Mouse (Mus musculus) intestine, postnatal 0 days (tissue): ENCODE measurements around the gene Pitpnm2. TPM values are rescaled to one million over a fixed set of nuclear protein-coding genes. Genes with fewer than 3 reads are reported as not detected.

Source experiments
- ATAC-seq: fragments of 200-750 bp; cut with Nextera tagmentation; 2 replicates; pipeline ENCODE4 v1.8.0; 2017; ENCODE audit warnings: mild to moderate bottlenecking, moderate TSS enrichment, moderate library complexity
- H3K27ac ChIP-seq: fragments of 300-500 bp; sonication (generic); 2 replicates; pipeline ENCODE4 v1.5.1; 2014; ENCODE audit warnings: mild to moderate bottlenecking, low read depth, low read length, moderate library complexity
- H3K27me3 ChIP-seq: fragments of 300-500 bp; sonication (generic); replicated peaks from 2 replicates; pipeline ENCODE4 v1.6.1; 2014; ENCODE audit warnings: low read length, mixed read lengths; ENCODE audit not compliant: control insufficient read depth, insufficient read depth
- H3K36me3 ChIP-seq: fragments of 300-500 bp; sonication (generic); 2 replicates; pipeline ENCODE4 v1.6.1; 2014; ENCODE audit warnings: mild to moderate bottlenecking, moderate library complexity; ENCODE audit not compliant: control insufficient read depth, insufficient read depth
- H3K4me1 ChIP-seq: fragments of 300-500 bp; sonication (generic); replicated peaks from 2 replicates; pipeline ENCODE4 v1.6.1; 2014; ENCODE audit warnings: antibody characterized with exemption, low read length, mixed read lengths; ENCODE audit not compliant: control insufficient read depth, insufficient read depth
- H3K4me2 ChIP-seq: fragments of 300-500 bp; sonication (generic); replicated peaks from 2 replicates; pipeline ENCODE4 v1.6.1; 2014; ENCODE audit warnings: low read depth, mild to moderate bottlenecking, moderate library complexity
- H3K4me3 ChIP-seq: fragments of 300-500 bp; sonication (generic); 2 replicates; pipeline ENCODE4 v1.5.1; 2014; ENCODE audit warnings: low read depth, low read length
- H3K9ac ChIP-seq: fragments of 300-500 bp; sonication (generic); 2 replicates; pipeline ENCODE4 v1.6.1; 2014; ENCODE audit warnings: mild to moderate bottlenecking, low read depth, low read length
- H3K9me3 ChIP-seq: fragments of 300-500 bp; sonication (generic); 2 replicates; pipeline ENCODE4 v1.6.1; 2016; ENCODE audit warnings: mixed run types; ENCODE audit not compliant: control insufficient read depth
- CTCF ChIP-seq: sonication (generic); IDR thresholded peaks from 2 replicates; pipeline ENCODE4 v1.5.1; 2016; ENCODE audit warnings: low read depth, mild to moderate bottlenecking, control low read depth, antibody characterized with exemption, moderate library complexity
- WGBS: fragments of 180-500 bp; shearing (Covaris S2); extraction: QIAGEN DNeasy Blood & Tissue Kit; methylation state at CpG from one replicate; pipeline ENCODE4 v1.1.7; 2014; 5-methylcytosine and 5-hydroxymethylcytosine counted together
- polyA plus RNA-seq: library from polyadenylated mRNA; unstranded; fragments of >200 nt; fragmentation: Nextera tagmentation; extraction: Ambion mirVana; gene quantifications from 2 replicates; pipeline ENCODE4 v1.2.1, GENCODE M21; 2015

Gene Pitpnm2
- polyA plus RNA-seq, 1 experiment from 2014 or later: 1.5 TPM

DNA sequence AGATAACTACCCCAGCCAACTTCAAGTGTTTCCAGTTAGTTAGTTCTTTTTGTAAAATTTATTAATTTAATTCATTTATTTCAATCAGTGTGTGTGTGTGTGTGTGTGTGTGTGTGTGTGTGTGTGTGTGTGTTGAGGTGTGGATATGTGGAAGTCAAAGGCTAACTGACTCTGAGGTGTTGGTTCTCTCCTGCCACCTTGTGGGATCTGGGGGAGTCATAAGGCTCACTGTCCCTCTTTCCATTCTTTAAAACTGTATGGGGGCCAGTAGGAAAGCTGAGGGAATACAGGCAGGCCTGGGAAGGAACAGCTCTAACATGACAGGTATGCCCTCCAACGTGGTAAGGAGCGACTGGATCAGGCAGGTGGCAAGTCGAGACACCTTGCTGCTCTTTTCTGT is 34.8 kb upstream of the Pitpnm2 start:
- 66% methylated on average over 3 of the region's 3 CpGs for WGBS
- Histone ChIP-seq H3K36me3 (peaks cover 23% of the 10 kb centered on the region), H3K27ac (no peak overlapping the region), H3K9ac (no peak overlapping the region), H3K9me3 (no peaks in the 10 kb centered on the region), H3K4me3 (no peak overlapping the region), H3K4me1 (no peaks in the 10 kb centered on the region), H3K27me3 (no peaks in the 10 kb centered on the region), H3K4me2 (no peak overlapping the region)
- no peak for ATAC-seq
- peak; percentile 59 for TF ChIP-seq CTCF

DNA sequence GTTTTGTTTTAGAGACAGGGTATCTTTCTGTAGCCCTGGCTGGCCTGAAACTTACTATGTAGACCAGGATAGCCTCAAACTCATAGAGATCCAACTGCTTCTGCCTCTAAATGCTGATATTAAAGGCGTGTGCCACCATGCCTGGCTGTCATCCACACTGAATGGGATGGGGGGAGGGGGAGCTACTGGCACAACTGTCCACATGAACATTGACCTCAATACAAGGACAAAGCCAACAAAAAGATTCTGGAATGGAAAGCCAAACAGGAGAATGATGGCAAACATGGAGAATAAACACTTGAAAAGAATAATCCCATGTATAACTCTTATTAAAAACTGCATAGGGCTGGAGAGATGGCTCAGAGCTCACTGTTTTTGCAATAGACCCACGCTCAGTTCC is 33.3 kb upstream of the Pitpnm2 start:
- peaks cover 20% of the 10 kb centered on the region for H3K36me3 ChIP-seq
- H3K27ac ChIP-seq: no peak overlapping the region
- WGBS: 78% methylated on average over 2 of the region's 2 CpGs
- H3K4me2 ChIP-seq: no peak overlapping the region
- ATAC-seq: no peak
- no peaks in the 10 kb centered on the region for H3K27me3 ChIP-seq
- no peaks in the 10 kb centered on the region for H3K9me3 ChIP-seq
- no peaks in the 10 kb centered on the region for H3K4me1 ChIP-seq
- no peak for TF ChIP-seq CTCF
- no peak overlapping the region for H3K4me3 ChIP-seq
- no peak overlapping the region for H3K9ac ChIP-seq

DNA sequence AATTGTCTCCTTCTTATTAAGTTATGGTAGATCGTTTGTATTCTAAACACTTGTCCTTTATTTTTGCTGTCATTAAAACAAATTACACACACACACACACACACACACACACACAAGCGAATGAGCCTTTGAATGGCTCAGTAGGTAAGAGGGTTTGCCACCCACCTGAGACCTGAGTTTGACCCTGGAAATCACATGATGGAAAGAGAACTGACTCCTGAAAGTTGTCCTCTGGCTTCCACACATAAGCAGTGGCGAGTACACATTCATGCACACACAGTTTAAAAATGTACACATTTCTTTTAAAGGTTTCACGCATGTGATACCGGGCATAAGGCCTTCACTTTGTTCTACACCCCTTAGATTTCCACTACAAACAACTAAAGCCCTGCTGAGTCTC is 20.7 kb upstream of the Pitpnm2 start:
- Histone ChIP-seq H3K4me1 (no peaks in the 10 kb centered on the region), H3K27me3 (no peaks in the 10 kb centered on the region), H3K27ac (no peak overlapping the region), H3K4me2 (no peak overlapping the region), H3K4me3 (no peak overlapping the region), H3K9me3 (no peaks in the 10 kb centered on the region), H3K36me3 (peaks cover 3% of the 10 kb centered on the region; the same call in 1 of the 2 replicates), H3K9ac (no peak overlapping the region)
- no peak for ATAC-seq
- no peak for TF ChIP-seq CTCF
- WGBS: 94% methylated on average over 5 of the region's 5 CpGs

DNA sequence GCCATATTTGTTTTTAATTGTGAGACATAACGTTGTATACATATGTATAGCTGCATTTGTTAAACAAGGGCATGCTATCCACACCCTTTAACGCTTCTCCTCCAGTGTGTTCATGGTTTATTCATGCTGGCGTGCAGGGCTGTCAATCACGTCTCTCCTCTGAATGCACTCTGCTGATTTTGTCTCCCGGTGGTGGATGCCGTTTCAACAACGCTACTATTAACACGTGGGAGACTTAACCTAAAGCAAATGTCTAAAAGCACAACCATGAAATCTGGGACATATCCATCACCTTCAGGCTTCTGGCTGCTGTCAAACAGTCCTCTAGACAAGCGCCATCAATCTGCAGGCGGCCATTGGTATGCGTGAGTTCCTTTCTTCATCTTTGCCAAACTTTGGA is 20.1 kb upstream of the Pitpnm2 start:
- no peak for ATAC-seq
- WGBS: 92% methylated on average over 11 of the region's 11 CpGs
- Histone ChIP-seq H3K9me3 (no peaks in the 10 kb centered on the region), H3K9ac (no peak overlapping the region), H3K4me3 (no peak overlapping the region), H3K4me1 (no peaks in the 10 kb centered on the region), H3K4me2 (no peak overlapping the region), H3K27ac (no peak overlapping the region), H3K36me3 (peaks cover 3% of the 10 kb centered on the region; the same call in 1 of the 2 replicates), H3K27me3 (no peaks in the 10 kb centered on the region)
- no peak for TF ChIP-seq CTCF

DNA sequence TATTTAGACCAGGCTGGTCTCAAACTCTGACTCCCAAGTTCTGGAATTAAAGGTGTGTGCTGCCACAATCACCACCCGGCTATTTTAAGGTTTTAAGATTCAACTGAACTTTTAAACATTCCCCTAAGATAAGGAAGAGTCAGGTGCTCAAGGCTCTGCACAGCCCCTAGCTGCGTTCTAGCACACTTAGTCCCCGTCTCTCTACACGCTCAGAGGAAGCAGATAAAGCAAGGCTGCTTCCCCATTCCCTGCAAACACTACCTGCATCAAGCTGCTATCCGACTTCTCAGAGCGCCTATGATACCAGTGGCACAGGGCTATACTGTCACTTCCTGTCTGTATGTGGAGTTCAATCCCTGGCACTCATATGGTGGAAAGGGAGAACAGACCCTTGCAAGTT is 18.1 kb upstream of the Pitpnm2 start:
- Histone ChIP-seq H3K27me3 (no peaks in the 10 kb centered on the region), H3K9ac (no peak overlapping the region), H3K27ac (no peak overlapping the region), H3K4me3 (no peak overlapping the region), H3K36me3 (peaks cover 3% of the 10 kb centered on the region; the same call in 1 of the 2 replicates), H3K4me1 (no peaks in the 10 kb centered on the region), H3K4me2 (no peak overlapping the region), H3K9me3 (no peaks in the 10 kb centered on the region)
- TF ChIP-seq CTCF: no peak
- 73% methylated on average over 6 of the region's 6 CpGs for WGBS
- no peak for ATAC-seq

DNA sequence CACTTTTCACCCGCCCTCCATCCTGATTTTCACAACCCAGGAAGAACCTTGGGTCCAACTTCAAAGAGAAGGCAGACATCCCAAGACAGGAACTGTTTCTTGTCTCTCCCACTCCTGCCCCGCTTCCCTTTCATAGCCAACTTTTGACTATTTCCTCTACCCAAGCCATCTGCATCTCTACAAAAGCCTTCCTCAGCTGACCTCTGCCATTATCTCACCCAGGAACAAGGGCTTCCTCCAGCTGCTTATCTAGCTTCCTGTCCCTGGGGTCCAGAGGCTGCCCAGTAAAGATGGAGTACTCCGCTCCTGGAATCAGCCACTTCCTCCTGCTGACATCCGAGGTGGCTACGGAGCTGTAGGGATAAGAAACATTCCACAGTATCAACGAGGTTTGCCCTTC is 17.3 kb upstream of the Pitpnm2 start:
- Histone ChIP-seq H3K27ac (no peak overlapping the region), H3K4me3 (no peak overlapping the region), H3K36me3 (peaks cover 3% of the 10 kb centered on the region; the same call in 1 of the 2 replicates), H3K4me2 (no peak overlapping the region), H3K4me1 (no peaks in the 10 kb centered on the region), H3K9ac (no peak overlapping the region), H3K27me3 (no peaks in the 10 kb centered on the region), H3K9me3 (no peaks in the 10 kb centered on the region)
- no peak for ATAC-seq
- WGBS: 82% methylated on average over 6 of the region's 6 CpGs
- no peak for TF ChIP-seq CTCF

DNA sequence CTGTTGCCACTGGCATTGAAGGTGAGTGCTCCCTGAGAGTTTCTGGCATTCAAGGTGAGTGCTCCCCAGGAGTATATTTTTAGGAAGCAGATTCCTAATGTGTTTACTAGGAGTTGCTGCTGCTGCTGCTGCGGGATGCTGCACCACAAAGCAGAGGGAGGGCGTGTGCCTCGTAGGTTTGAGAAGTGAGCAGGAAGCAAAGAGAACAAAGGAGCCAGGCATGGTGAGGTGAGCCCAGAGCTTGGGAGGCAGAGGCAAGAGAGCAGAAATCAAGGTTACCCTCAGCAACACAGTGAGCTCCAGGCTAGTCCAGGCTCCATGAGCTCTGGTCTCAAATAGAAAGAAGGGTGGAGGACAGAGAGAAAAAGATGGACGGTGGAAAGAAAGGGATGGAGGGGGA is 13.7 kb upstream of the Pitpnm2 start:
- no peak overlapping the region for H3K9ac ChIP-seq
- WGBS: 63% methylated on average over 4 of the region's 4 CpGs
- H3K4me2 ChIP-seq: no peak overlapping the region
- no peak for ATAC-seq
- H3K4me1 ChIP-seq: no peaks in the 10 kb centered on the region
- TF ChIP-seq CTCF: no peak
- H3K4me3 ChIP-seq: no peak overlapping the region
- H3K27me3 ChIP-seq: no peaks in the 10 kb centered on the region
- no peak overlapping the region for H3K27ac ChIP-seq
- H3K9me3 ChIP-seq: no peaks in the 10 kb centered on the region
- H3K36me3 ChIP-seq: peaks cover 15% of the 10 kb centered on the region
